Mouse (Mus musculus) midbrain, postnatal 0 days (tissue): ENCODE results near the gene Nemp2. TPM values are rescaled to one million over a fixed set of nuclear protein-coding genes. Genes with fewer than 3 reads are reported as not detected.

Source experiments
- ATAC-seq: fragments of 200-750 bp; cut with Nextera tagmentation; 2 replicates; pipeline ENCODE4 v1.8.0; 2017; ENCODE audit warnings: moderate number of reproducible peaks, mild to moderate bottlenecking, moderate TSS enrichment, moderate library complexity; ENCODE audit not compliant: low FRiP score
- DNase-seq: peaks from one replicate; pipeline ENCODE4 v3.0.0-alpha.2; 2015; ENCODE audit warnings: low spot score
- H3K27ac ChIP-seq: fragments of 300-500 bp; sonication (generic); 2 replicates; pipeline ENCODE4 v1.5.1; 2014; ENCODE audit warnings: low read depth, mild to moderate bottlenecking, low read length, mixed read lengths
- H3K27me3 ChIP-seq: fragments of 300-500 bp; sonication (generic); 2 replicates; pipeline ENCODE4 v1.6.1; 2014; ENCODE audit warnings: low read length, control low read depth, mixed read lengths; ENCODE audit not compliant: insufficient read depth
- H3K36me3 ChIP-seq: fragments of 300-500 bp; sonication (generic); 2 replicates; pipeline ENCODE4 v1.6.1; 2014; ENCODE audit warnings: low read length, control low read depth, mixed read lengths; ENCODE audit not compliant: insufficient read depth
- H3K4me1 ChIP-seq: fragments of 300-500 bp; sonication (generic); 2 replicates; pipeline ENCODE4 v1.6.1; 2014; ENCODE audit warnings: mild to moderate bottlenecking, control low read depth, antibody characterized with exemption, low read length, mixed read lengths; ENCODE audit not compliant: insufficient read depth
- H3K4me2 ChIP-seq: fragments of 300-500 bp; sonication (generic); 2 replicates; pipeline ENCODE4 v1.6.1; 2014; ENCODE audit warnings: low read depth, mild to moderate bottlenecking, low read length, mixed read lengths; ENCODE audit not compliant: poor library complexity, severe bottlenecking
- H3K4me3 ChIP-seq: fragments of 300-500 bp; sonication (generic); 2 replicates; pipeline ENCODE4 v1.5.1; 2014; ENCODE audit warnings: low read depth, mild to moderate bottlenecking, low read length, moderate library complexity
- H3K9ac ChIP-seq: fragments of 300-500 bp; sonication (generic); replicated peaks from 2 replicates; pipeline ENCODE4 v1.6.1; 2014; ENCODE audit warnings: mild to moderate bottlenecking, low read length, moderate library complexity, mixed read lengths; ENCODE audit not compliant: poor library complexity, severe bottlenecking
- H3K9me3 ChIP-seq: fragments of 300-500 bp; sonication (generic); 2 replicates; pipeline ENCODE4 v1.6.1; 2016; ENCODE audit warnings: low read length, control low read depth
- CTCF ChIP-seq: IDR thresholded peaks from 2 replicates; pipeline ENCODE4 v1.5.1; 2016; ENCODE audit warnings: antibody characterized with exemption, mild to moderate bottlenecking
- WGBS: fragments of 180-500 bp; shearing (Covaris S2); extraction: QIAGEN DNeasy Blood & Tissue Kit; methylation state at CpG from one replicate; pipeline ENCODE4 v1.1.7; 2014; 5-methylcytosine and 5-hydroxymethylcytosine counted together
- polyA plus RNA-seq: library from polyadenylated mRNA; unstranded; fragments of >200 nt; fragmentation: Nextera tagmentation; extraction: Ambion mirVana; gene quantifications from 2 replicates; pipeline ENCODE4 v1.2.1, GENCODE M21; 2015
- total RNA-seq: library from RNA; depleted of rRNA; stranded (reverse); fragments of >200 nt; gene quantifications from 2 replicates; pipeline ENCODE4 v1.2.3, GENCODE M21; 2014

Nemp2 gene
- total and polyA plus RNA-seq, 2 experiments from 2014 or later, result 3.4 to 7.5 TPM

DNA sequence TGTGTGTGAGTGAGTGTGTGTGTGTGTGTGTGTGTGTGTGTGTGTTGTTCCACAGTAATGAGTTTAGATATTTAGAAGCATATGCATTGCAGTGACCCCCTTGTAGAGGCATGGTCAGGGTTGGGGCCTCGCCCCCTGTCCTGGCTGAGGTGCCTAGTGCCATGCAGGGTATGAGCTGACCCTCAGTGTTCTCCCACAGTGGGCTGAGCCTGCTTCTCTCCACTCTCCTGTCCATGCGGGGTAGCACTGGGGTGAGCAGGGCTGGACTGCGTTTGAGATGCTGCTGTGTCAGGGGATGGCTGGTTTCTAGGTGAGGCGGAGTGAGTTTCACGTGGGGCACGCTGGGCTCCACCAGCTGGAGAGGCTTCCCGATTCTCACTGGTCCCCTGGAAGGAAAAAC lies 27.7 kb downstream of the Nemp2 start:
- Histone ChIP-seq H3K27ac (no peak overlapping the region), H3K9me3 (no peaks in the 10 kb centered on the region), H3K4me3 (no peak overlapping the region), H3K27me3 (no peaks in the 10 kb centered on the region), H3K4me1 (no peaks in the 10 kb centered on the region), H3K36me3 (peaks cover 28% of the 10 kb centered on the region), H3K9ac (no peak overlapping the region), H3K4me2 (no peak overlapping the region)
- WGBS, result 92% methylated on average over 7 of the region's 7 CpGs
- no peak for ATAC-seq
- no peak for DNase-seq
- no peak for TF ChIP-seq CTCF

DNA sequence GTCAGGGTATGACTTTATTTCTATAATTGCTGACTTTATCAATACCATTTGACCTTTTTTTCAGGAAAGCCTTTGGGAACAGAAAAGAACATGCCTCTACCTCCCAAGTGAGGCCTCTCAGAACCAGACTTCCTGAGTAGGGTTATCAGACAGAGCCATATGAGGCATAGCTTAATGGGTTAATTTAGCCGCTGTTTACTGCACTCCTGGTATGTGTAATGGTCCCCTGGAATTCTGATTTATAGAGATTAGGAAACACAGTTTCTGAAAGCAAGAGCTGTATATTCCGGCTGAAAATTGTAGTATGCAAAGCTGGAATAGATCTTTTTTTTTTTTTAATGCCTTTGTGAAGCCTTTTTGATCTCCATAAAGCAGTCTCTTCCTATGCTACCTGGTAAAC lies 29.8 kb downstream of the Nemp2 start:
- H3K9me3 ChIP-seq, result no peaks in the 10 kb centered on the region
- no peak overlapping the region for H3K27ac ChIP-seq
- no peak overlapping the region for H3K4me3 ChIP-seq
- no peak overlapping the region for H3K9ac ChIP-seq
- no peak for TF ChIP-seq CTCF
- H3K4me1 ChIP-seq, result no peaks in the 10 kb centered on the region
- no peak for DNase-seq
- H3K27me3 ChIP-seq, result no peaks in the 10 kb centered on the region
- H3K36me3 ChIP-seq, result peaks cover 28% of the 10 kb centered on the region
- no peak overlapping the region for H3K4me2 ChIP-seq
- no peak for ATAC-seq
- 89% methylated on average over 2 of the region's 2 CpGs for WGBS

DNA sequence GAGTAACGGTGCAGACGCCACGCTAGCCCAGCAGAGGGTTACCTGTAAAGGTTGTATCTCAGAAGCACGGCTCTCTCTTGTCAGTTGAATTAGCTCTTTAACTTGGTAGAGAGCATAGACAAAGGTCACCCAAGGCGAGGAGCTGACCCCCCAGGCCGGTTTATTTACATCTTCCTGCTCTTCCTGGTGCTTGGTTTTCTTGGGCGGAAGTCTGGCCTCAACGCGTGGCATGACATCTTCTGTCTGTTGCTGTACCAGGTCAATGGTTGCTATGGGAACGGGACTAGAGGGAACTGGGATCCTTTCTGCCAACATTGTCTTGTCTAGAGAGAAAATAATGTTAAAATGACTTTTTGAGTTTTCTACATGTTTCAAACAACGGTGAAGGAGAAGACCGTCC lies 30.3 kb downstream of the Nemp2 start:
- no peak overlapping the region for H3K4me2 ChIP-seq
- peaks cover 28% of the 10 kb centered on the region for H3K36me3 ChIP-seq
- H3K9me3 ChIP-seq, result no peaks in the 10 kb centered on the region
- H3K4me1 ChIP-seq, result no peaks in the 10 kb centered on the region
- no peaks in the 10 kb centered on the region for H3K27me3 ChIP-seq
- no peak overlapping the region for H3K4me3 ChIP-seq
- TF ChIP-seq CTCF, result no peak
- no peak overlapping the region for H3K9ac ChIP-seq
- DNase-seq (no peak), ATAC-seq (no peak)
- WGBS, result 83% methylated on average over 12 of the region's 12 CpGs
- no peak overlapping the region for H3K27ac ChIP-seq

DNA sequence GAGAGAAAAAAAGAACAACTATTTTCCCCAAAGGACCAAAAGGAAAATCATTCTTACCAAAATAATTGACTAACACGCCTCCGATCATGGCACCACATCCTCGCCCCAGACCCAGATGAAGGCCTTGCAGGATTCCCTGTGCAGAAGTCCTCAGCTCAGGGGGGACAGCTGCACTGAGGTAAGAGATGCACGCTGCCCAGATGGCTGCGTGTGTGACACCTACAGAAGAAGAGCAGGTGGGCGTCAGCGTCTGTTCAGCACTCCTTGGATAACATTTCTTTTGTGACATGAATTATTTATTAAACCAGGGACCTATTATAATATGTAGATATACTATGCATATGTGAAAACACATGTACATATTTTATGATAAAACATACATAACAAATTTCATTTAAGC lies 32.7 kb downstream of the Nemp2 start:
- no peak for ATAC-seq
- WGBS, result 82% methylated on average over 7 of the region's 7 CpGs

DNA sequence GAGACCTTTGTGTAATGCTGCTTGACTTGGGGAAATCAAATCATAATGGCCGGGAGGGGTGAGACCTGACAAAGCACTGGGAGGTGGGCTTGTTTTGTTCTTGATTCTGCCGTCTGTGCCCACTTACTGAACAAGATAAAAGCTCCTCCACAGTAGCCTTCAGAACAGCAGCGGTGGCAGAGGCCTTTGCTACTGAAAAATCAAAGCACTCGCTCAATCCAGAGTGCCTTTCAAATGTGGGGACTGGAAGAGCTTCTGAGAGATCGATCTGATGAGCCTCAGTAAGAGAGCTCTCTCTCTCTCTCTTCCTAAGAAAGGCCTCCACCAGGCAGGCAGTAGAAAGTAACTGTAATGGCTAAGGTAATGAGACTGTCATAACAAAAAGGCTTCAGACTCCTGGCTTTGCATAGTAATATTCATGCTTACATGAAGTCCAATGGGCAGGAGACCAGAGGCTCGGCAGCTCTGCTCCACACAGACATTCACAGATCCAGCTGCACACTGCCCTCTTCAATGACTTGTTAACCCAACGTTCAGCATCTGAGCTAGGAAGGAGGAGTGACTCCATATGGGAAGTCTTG lies 38.3 kb downstream of the Nemp2 start:
- DNase-seq (no peak), ATAC-seq (no peak)
- Histone ChIP-seq H3K4me3 (no peak overlapping the region), H3K9ac (no peak overlapping the region), H3K27ac (no peak overlapping the region), H3K4me2 (no peak overlapping the region), H3K9me3 (no peaks in the 10 kb centered on the region), H3K4me1 (no peaks in the 10 kb centered on the region), H3K27me3 (no peaks in the 10 kb centered on the region), H3K36me3 (no peaks in the 10 kb centered on the region)
- WGBS, result 30% methylated on average over 7 of the region's 7 CpGs
- TF ChIP-seq CTCF, result no peak

More for the DNA sequence above, 32.7 kb downstream of the Nemp2 start:
- Histone ChIP-seq H3K4me1 (no peaks in the 10 kb centered on the region), H3K9ac (no peak overlapping the region), H3K9me3 (no peaks in the 10 kb centered on the region), H3K27me3 (no peaks in the 10 kb centered on the region), H3K27ac (no peak overlapping the region), H3K4me3 (no peak overlapping the region), H3K4me2 (no peak overlapping the region), H3K36me3 (peaks cover 18% of the 10 kb centered on the region)
- no peak for DNase-seq
- no peak for TF ChIP-seq CTCF

DNA sequence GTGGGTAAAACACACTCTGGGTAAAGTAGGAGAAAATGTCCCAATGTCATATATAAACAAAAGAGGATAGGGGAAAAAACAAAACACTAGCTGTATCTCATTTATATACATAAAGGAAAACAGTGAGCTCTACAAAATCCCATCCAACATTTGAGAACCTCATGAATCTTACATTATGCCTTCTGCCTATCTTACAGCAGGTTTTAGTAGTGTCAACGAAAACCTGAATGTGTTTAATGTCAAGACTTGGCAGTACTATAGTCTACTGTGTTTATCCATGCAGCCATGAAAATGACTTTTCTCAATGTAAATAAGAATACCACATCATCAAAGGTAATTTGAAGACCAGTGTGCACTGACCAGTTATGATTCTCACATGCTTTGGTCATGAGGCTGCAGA lies 39.4 kb downstream of the Nemp2 start:
- no peak overlapping the region for H3K9ac ChIP-seq
- ATAC-seq, result no peak
- 80% methylated on average over 1 of the region's 1 CpGs for WGBS

More for the DNA sequence above, 39.4 kb downstream of the Nemp2 start:
- H3K27me3 ChIP-seq, result no peaks in the 10 kb centered on the region
- TF ChIP-seq CTCF, result no peak
- no peaks in the 10 kb centered on the region for H3K36me3 ChIP-seq
- no peak overlapping the region for H3K4me3 ChIP-seq
- no peaks in the 10 kb centered on the region for H3K9me3 ChIP-seq
- H3K27ac ChIP-seq, result no peak overlapping the region
- no peaks in the 10 kb centered on the region for H3K4me1 ChIP-seq
- DNase-seq, result no peak
- H3K4me2 ChIP-seq, result no peak overlapping the region
